ENCODE assay signal across 8 mouse cellular contexts in genomic region chr9:63074803-63075202, GRCm38 (mm10).
A peak's percentile ranks its signal among the peaks of the same experiment; 100 is the strongest.
DNase-seq lines count a peak whose midpoint lies in the region; ATAC-seq lines count a peak whose summit lies in the region.
"Had no signal": no experiment of that assay in that cellular context is flagged by ENCODE, and none has a peak within 500 bp of the region (broad histone marks: within the 10 kb centered on the region; RNA-seq: fewer than 3 reads in every experiment).

No protein-coding gene starts in this region.

- peak; percentile 9; the same call in 1 of the 2 replicates for ATAC-seq in liver, embryonic 15.5 days (ENCODE audit: insufficient read depth)
- ATAC-seq in embryonic facial prominence, embryonic 14.5 days (ENCODE audit: low read depth), result peak; percentile 55; the same call in 1 of the 2 replicates
- peak; percentile 56; the same call in 1 of the 2 replicates for ATAC-seq in stomach, embryonic 14.5 days (ENCODE audit: insufficient number of reproducible peaks, insufficient read depth, low FRiP score, low read depth)

- no peak overlapping the region for H3K4me2 ChIP-seq in liver, embryonic 15.5 days
- H3K4me2 ChIP-seq in embryonic facial prominence, embryonic 14.5 days (ENCODE audit: low read depth, low read length), result no peak overlapping the region
- H3K4me2 ChIP-seq in stomach, embryonic 14.5 days (replicated peaks; ENCODE audit: low read depth, low read length), result no peak overlapping the region

- H3K9ac ChIP-seq in liver, embryonic 15.5 days, result no peak overlapping the region
- no peak overlapping the region for H3K9ac ChIP-seq in embryonic facial prominence, embryonic 14.5 days (ENCODE audit: low read depth, low read length)
- no peak overlapping the region for H3K9ac ChIP-seq in stomach, embryonic 14.5 days (replicated peaks; ENCODE audit: low read depth, low read length)

- H3K4me1 ChIP-seq in liver, embryonic 15.5 days (replicated peaks), result peaks cover 17% of the 10 kb centered on the region
- H3K4me1 ChIP-seq in embryonic facial prominence, embryonic 14.5 days (ENCODE audit: control insufficient read depth, insufficient read depth, low read length), result peaks cover 22% of the 10 kb centered on the region
- peaks cover 17% of the 10 kb centered on the region for H3K4me1 ChIP-seq in stomach, embryonic 14.5 days (ENCODE audit: control insufficient read depth, insufficient read depth, low read length)

- H3K36me3 ChIP-seq in liver, embryonic 15.5 days (replicated peaks), result no peaks in the 10 kb centered on the region
- H3K36me3 ChIP-seq in embryonic facial prominence, embryonic 14.5 days (ENCODE audit: control insufficient read depth, insufficient read depth, low read length), result no peaks in the 10 kb centered on the region
- no peaks in the 10 kb centered on the region for H3K36me3 ChIP-seq in stomach, embryonic 14.5 days (ENCODE audit: control insufficient read depth, insufficient read depth, low read length)

- 53% methylated on average over 7 of the region's 7 CpGs for WGBS in liver, embryonic 15.5 days (ENCODE audit: insufficient replicate concordance)
- 24% methylated on average over 7 of the region's 7 CpGs for WGBS in embryonic facial prominence, embryonic 14.5 days
- 27% methylated on average over 7 of the region's 7 CpGs for WGBS in stomach, embryonic 14.5 days

- H3K9me3 ChIP-seq in liver, embryonic 15.5 days (replicated peaks), result no peaks in the 10 kb centered on the region
- no peaks in the 10 kb centered on the region for H3K9me3 ChIP-seq in embryonic facial prominence, embryonic 14.5 days (ENCODE audit: control insufficient read depth, low read length)
- H3K9me3 ChIP-seq in stomach, embryonic 14.5 days (ENCODE audit: control insufficient read depth, low read depth, low read length), result no peaks in the 10 kb centered on the region

- H3K27me3 ChIP-seq in liver, embryonic 15.5 days, result no peaks in the 10 kb centered on the region
- no peaks in the 10 kb centered on the region for H3K27me3 ChIP-seq in embryonic facial prominence, embryonic 14.5 days (replicated peaks; ENCODE audit: control insufficient read depth, insufficient read depth, low read length)
- H3K27me3 ChIP-seq in stomach, embryonic 14.5 days (ENCODE audit: control insufficient read depth, insufficient read depth, low read length), result no peaks in the 10 kb centered on the region

- no peak for DNase-seq in liver
- peak; percentile 25 for DNase-seq in embryonic facial prominence, embryonic 14.5 days (ENCODE audit: low spot score)
- DNase-seq in heart, postnatal 4 days, result peak; percentile 17
- no peak for DNase-seq in adrenal gland, postnatal 4 days (ENCODE audit: low spot score in 2 of 2)
- DNase-seq in adrenal gland, postnatal 36 days, result no peak

- H3K4me3 ChIP-seq in liver, embryonic 15.5 days (replicated peaks), result no peak overlapping the region
- H3K4me3 ChIP-seq in embryonic facial prominence, embryonic 14.5 days (ENCODE audit: low read depth, low read length), result no peak overlapping the region
- no peak overlapping the region for H3K4me3 ChIP-seq in stomach, embryonic 14.5 days (ENCODE audit: low read depth, low read length)

- H3K27ac ChIP-seq in liver, embryonic 15.5 days (replicated peaks), result no peak overlapping the region
- H3K27ac ChIP-seq in embryonic facial prominence, embryonic 14.5 days (replicated peaks; ENCODE audit: low read depth, low read length), result no peak overlapping the region; the same call in 1 of the 2 replicates
- H3K27ac ChIP-seq in stomach, embryonic 14.5 days (ENCODE audit: low read length), result no peak overlapping the region
- H3K27ac ChIP-seq: macrophage had no signal

Comparison
In these comparisons a context has a peak if more than half of its experiments do, and no peak if none do; other contexts are left out.
1. DNase-seq: peak in embryonic facial prominence, embryonic 14.5 days (single experiment) and heart, postnatal 4 days (single experiment); none in liver (single experiment), adrenal gland, postnatal 4 days (0 of 2) and adrenal gland, postnatal 36 days (0 of 2).
2. Peak in every context shown above with its lines, with median percentiles within 50 percentile points of each other: ATAC-seq.